Mouse (Mus musculus): ENCODE data around the gene Smarcd1. TPM values are rescaled to one million over a fixed set of nuclear protein-coding genes. Genes with fewer than 3 reads are reported as not detected.
A peak's percentile ranks its signal among the peaks of the same experiment; 100 is the strongest.

Gene Smarcd1
- polyA plus RNA-seq (2012; fragmentation: generic; extraction: Trizol) = 28.6 TPM
- long read RNA-seq, experiment 1, partial matches to known transcripts = 0 of 4 reads
- long read RNA-seq, experiment 1, other reads (novel, unspliced or antisense) = 4 of 4 reads
- long read RNA-seq, experiment 2, transcript Smarcd1-201 (13 exons, 3,307 nt) = major isoform, 20 of 26 reads
- long read RNA-seq, experiment 2, partial matches to known transcripts = 4 of 26 reads
- long read RNA-seq, experiment 2, other reads (novel, unspliced or antisense) = 2 of 26 reads

- Histone ChIP-seq H3K27me3 (ENCODE audit: control insufficient read depth, insufficient read depth, insufficient read length) (no peaks in the 10 kb centered on the region), H3K79me2 (ENCODE audit: control insufficient read depth, insufficient read depth) (peaks cover 43% of the 10 kb centered on the region), H3K36me3 (ENCODE audit: control insufficient read depth, insufficient read depth) (peaks cover 37% of the 10 kb centered on the region), H3ac (ENCODE audit: control insufficient read depth, insufficient read length, low read depth) (peak within 1 kb of the TSS; percentile 81), H3K79me3 (ENCODE audit: low read depth) (peaks cover 11% of the 10 kb centered on the region), H3K4me3 (ENCODE audit: insufficient read depth, poor library complexity, severe bottlenecking) (peak within 1 kb of the TSS; percentile 83)
- peak; percentile 91 for TF ChIP-seq MAX (IDR thresholded peaks at IDR 0.05)
- no peak for TF ChIP-seq CEBPB (IDR thresholded peaks at IDR 0.05; ENCODE audit: low read depth)
- TF ChIP-seq CTCF (IDR thresholded peaks at IDR 0.05; ENCODE audit: control insufficient read depth, insufficient read depth, insufficient read length) = peak; percentile 88
- no peak for TF ChIP-seq FOSL1 (IDR thresholded peaks at IDR 0.05; ENCODE audit: insufficient read depth, low read length, poor library complexity, severe bottlenecking)
- no peak for TF ChIP-seq MYOD1 (IDR thresholded peaks at IDR 0.05; ENCODE audit: control insufficient read depth, insufficient read length, low read depth)
Observed at GRCm38 (mm10) chr15:99701999-99702900, at the start of gene Smarcd1. Smarcd1 (plus strand) TSS chr15:99702129.

DNA sequence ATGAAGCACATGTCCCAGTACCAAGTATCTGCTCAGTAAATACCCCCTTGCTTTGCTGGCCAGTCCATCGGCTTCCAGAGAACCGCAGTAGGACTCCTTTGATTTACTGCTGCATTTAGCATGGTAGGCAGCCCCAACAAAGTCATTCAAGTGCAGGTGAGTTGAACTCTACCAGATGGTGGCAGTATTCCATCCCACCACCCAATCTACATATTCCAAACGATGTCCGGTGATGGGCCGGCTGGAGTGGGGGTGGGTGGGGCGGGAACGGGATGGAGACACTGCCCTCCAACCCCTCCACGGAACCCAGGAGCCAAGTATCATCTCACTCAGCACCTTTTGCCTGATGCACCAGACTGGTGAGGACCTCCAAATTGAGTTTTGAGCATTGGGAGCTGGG is 48.6 kb upstream of the Smarcd1 start:
- H3K79me3 ChIP-seq (ENCODE audit: low read depth) = peaks cover 29% of the 10 kb centered on the region
- peaks cover 8% of the 10 kb centered on the region for H3K36me3 ChIP-seq (ENCODE audit: control insufficient read depth, insufficient read depth)
- H3K4me3 ChIP-seq (ENCODE audit: insufficient read depth, poor library complexity, severe bottlenecking) = no peak overlapping the region
- H3K27me3 ChIP-seq (ENCODE audit: control insufficient read depth, insufficient read depth, insufficient read length) = peaks cover 4% of the 10 kb centered on the region
- H3K79me2 ChIP-seq (ENCODE audit: control insufficient read depth, insufficient read depth) = peaks cover 31% of the 10 kb centered on the region
- TF ChIP-seq CTCF (IDR thresholded peaks at IDR 0.05; ENCODE audit: control insufficient read depth, insufficient read depth, insufficient read length) (no peak), USF1 (IDR thresholded peaks at IDR 0.05; ENCODE audit: low read depth) (no peak), MYOD1 (IDR thresholded peaks at IDR 0.05; ENCODE audit: control insufficient read depth, insufficient read length, low read depth) (no peak), FOSL1 (IDR thresholded peaks at IDR 0.05; ENCODE audit: insufficient read depth, low read length, poor library complexity, severe bottlenecking) (no peak), MAX (IDR thresholded peaks at IDR 0.05) (no peak), MYOG (IDR thresholded peaks at IDR 0.05; ENCODE audit: control insufficient read depth, extremely low read depth, insufficient read length) (no peak), CEBPB (IDR thresholded peaks at IDR 0.05; ENCODE audit: low read depth) (no peak)
- no peak overlapping the region for H3ac ChIP-seq (ENCODE audit: control insufficient read depth, insufficient read length, low read depth)

DNA sequence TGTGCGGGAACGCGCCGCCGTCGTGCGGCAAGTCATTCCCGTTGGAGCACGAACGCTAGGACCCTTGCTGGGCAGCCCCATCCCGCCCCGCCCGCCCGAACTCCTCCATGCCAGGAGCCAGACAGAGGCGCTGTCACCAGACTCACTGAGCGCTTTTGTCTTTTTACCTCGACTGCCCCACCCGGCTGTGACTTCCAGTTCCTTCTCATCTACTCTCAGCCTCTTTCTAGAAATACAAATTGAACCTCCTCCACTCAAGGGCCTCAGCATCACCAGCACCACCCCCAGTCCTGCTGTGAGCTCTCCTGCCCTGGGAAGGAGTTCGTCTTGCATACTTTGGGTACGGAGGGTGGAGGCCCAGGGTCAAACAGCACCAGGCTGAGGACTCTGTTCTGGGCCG is 48.1 kb upstream of the Smarcd1 start:
- TF ChIP-seq MAX (IDR thresholded peaks at IDR 0.05) = no peak
- no peak for TF ChIP-seq FOSL1 (IDR thresholded peaks at IDR 0.05; ENCODE audit: insufficient read depth, low read length, poor library complexity, severe bottlenecking)
- TF ChIP-seq MYOD1 (IDR thresholded peaks at IDR 0.05; ENCODE audit: control insufficient read depth, insufficient read length, low read depth) = no peak
- Histone ChIP-seq H3ac (ENCODE audit: control insufficient read depth, insufficient read length, low read depth) (no peak overlapping the region), H3K79me2 (ENCODE audit: control insufficient read depth, insufficient read depth) (peaks cover 25% of the 10 kb centered on the region), H3K27me3 (ENCODE audit: control insufficient read depth, insufficient read depth, insufficient read length) (peaks cover 4% of the 10 kb centered on the region), H3K79me3 (ENCODE audit: low read depth) (peaks cover 23% of the 10 kb centered on the region), H3K36me3 (ENCODE audit: control insufficient read depth, insufficient read depth) (peaks cover 5% of the 10 kb centered on the region), H3K4me3 (ENCODE audit: insufficient read depth, poor library complexity, severe bottlenecking) (no peak overlapping the region)

DNA sequence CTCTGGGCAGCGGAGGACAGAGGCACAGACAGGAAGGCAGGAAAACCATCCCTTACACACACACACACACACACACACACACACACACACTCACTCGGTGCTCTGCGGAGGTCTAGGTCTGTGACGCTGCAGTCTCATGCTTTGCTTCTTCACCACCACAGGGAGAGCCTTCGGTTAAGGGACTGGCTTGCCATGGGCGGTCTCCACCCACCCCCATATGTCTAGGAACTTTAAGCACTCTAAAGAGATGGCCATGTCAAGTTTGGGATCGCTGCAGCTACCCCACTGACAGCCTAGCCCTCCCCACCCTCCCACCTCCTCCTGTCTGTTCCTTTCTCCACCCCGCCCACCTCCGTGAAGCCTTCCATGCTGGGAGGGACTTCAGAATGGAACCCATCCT is 46.0 kb upstream of the Smarcd1 start:
- Histone ChIP-seq H3K4me3 (ENCODE audit: insufficient read depth, poor library complexity, severe bottlenecking) (no peak overlapping the region), H3K79me3 (ENCODE audit: low read depth) (peaks cover 2% of the 10 kb centered on the region), H3K36me3 (ENCODE audit: control insufficient read depth, insufficient read depth) (no peaks in the 10 kb centered on the region), H3ac (ENCODE audit: control insufficient read depth, insufficient read length, low read depth) (no peak overlapping the region), H3K27me3 (ENCODE audit: control insufficient read depth, insufficient read depth, insufficient read length) (peaks cover 4% of the 10 kb centered on the region), H3K79me2 (ENCODE audit: control insufficient read depth, insufficient read depth) (peaks cover 4% of the 10 kb centered on the region)
- TF ChIP-seq FOSL1 (IDR thresholded peaks at IDR 0.05; ENCODE audit: insufficient read depth, low read length, poor library complexity, severe bottlenecking) (no peak), MYOD1 (IDR thresholded peaks at IDR 0.05; ENCODE audit: control insufficient read depth, insufficient read length, low read depth) (no peak), USF1 (IDR thresholded peaks at IDR 0.05; ENCODE audit: low read depth) (no peak)

DNA sequence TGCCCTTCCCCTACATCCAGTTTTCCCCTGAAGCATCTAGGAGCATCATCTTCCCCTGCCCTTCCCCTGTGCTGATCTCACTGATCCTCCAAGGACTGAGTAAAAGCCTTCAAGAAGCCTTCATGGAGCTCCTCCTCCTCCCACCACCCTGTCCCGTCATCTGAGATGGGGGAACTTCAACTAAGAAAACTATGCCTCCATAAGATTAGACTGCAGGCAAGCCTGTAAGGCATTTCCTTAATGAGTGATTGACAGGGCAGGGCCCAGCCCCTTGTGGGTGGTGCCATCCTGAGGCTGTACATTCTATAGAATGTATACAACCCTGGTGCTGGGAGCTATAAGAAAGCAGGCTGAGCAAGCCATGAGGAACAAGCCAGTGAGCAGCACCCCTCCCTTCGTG is 43.5 kb upstream of the Smarcd1 start:
- Histone ChIP-seq H3K79me3 (ENCODE audit: low read depth) (no peaks in the 10 kb centered on the region), H3K27me3 (ENCODE audit: control insufficient read depth, insufficient read depth, insufficient read length) (peaks cover 4% of the 10 kb centered on the region), H3K4me3 (ENCODE audit: insufficient read depth, poor library complexity, severe bottlenecking) (no peak overlapping the region), H3K36me3 (ENCODE audit: control insufficient read depth, insufficient read depth) (no peaks in the 10 kb centered on the region), H3ac (ENCODE audit: control insufficient read depth, insufficient read length, low read depth) (no peak overlapping the region), H3K79me2 (ENCODE audit: control insufficient read depth, insufficient read depth) (no peaks in the 10 kb centered on the region)
- TF ChIP-seq MYOG (IDR thresholded peaks at IDR 0.05; ENCODE audit: control insufficient read depth, extremely low read depth, insufficient read length) = no peak
- no peak for TF ChIP-seq CTCF (IDR thresholded peaks at IDR 0.05; ENCODE audit: control insufficient read depth, insufficient read depth, insufficient read length)
- TF ChIP-seq MYOD1 (IDR thresholded peaks at IDR 0.05; ENCODE audit: control insufficient read depth, insufficient read length, low read depth) = no peak
- no peak for TF ChIP-seq FOSL1 (IDR thresholded peaks at IDR 0.05; ENCODE audit: insufficient read depth, low read length, poor library complexity, severe bottlenecking)
- TF ChIP-seq MAX (IDR thresholded peaks at IDR 0.05) = no peak
- TF ChIP-seq USF1 (IDR thresholded peaks at IDR 0.05; ENCODE audit: low read depth) = no peak
- no peak for TF ChIP-seq CEBPB (IDR thresholded peaks at IDR 0.05; ENCODE audit: low read depth)
